Mouse (Mus musculus) embryonic facial prominence, embryonic 11.5 days (tissue): Measurements from ENCODE around the gene Clpb. TPM values are rescaled to one million over a fixed set of nuclear protein-coding genes. Genes with fewer than 3 reads are reported as not detected.

Experiments
- ATAC-seq: fragments of 200-750 bp; cut with Nextera tagmentation; replicated peaks from 2 replicates; pipeline ENCODE4 v1.8.0; 2017; ENCODE audit warnings: low read depth; ENCODE audit not compliant: insufficient number of reproducible peaks, low FRiP score, low TSS enrichment
- DNase-seq: peaks from one replicate; pipeline ENCODE4 v3.0.0-alpha.2; 2015; ENCODE audit warnings: low spot score
- H3K27ac ChIP-seq: fragments of 300-500 bp; sonication (generic); replicated peaks from 2 replicates; pipeline ENCODE4 v1.5.1; 2014; ENCODE audit warnings: mild to moderate bottlenecking, low read depth, low read length, control low read depth
- H3K27me3 ChIP-seq: fragments of 300-500 bp; sonication (generic); 2 replicates; pipeline ENCODE4 v1.6.1; 2014; ENCODE audit warnings: mild to moderate bottlenecking, low read length, moderate library complexity, mixed read lengths; ENCODE audit not compliant: control insufficient read depth, insufficient read depth
- H3K36me3 ChIP-seq: fragments of 300-500 bp; sonication (generic); replicated peaks from 2 replicates; pipeline ENCODE4 v1.6.1; 2014; ENCODE audit warnings: low read depth, mild to moderate bottlenecking, low read length, moderate library complexity, mixed read lengths; ENCODE audit not compliant: control insufficient read depth, insufficient read depth
- H3K4me1 ChIP-seq: fragments of 300-500 bp; sonication (generic); 2 replicates; pipeline ENCODE4 v1.6.1; 2014; ENCODE audit warnings: low read length, mixed read lengths; ENCODE audit not compliant: control insufficient read depth, insufficient read depth
- H3K4me2 ChIP-seq: fragments of 300-500 bp; sonication (generic); 2 replicates; pipeline ENCODE4 v1.6.1; 2014; ENCODE audit warnings: low read depth, mild to moderate bottlenecking, control low read depth, low read length, moderate library complexity
- H3K4me3 ChIP-seq: fragments of 300-500 bp; sonication (generic); 2 replicates; pipeline ENCODE4 v1.5.1; 2014; ENCODE audit warnings: low read depth, low read length, control low read depth
- H3K9ac ChIP-seq: fragments of 300-500 bp; sonication (generic); replicated peaks from 2 replicates; pipeline ENCODE4 v1.6.1; 2014; ENCODE audit warnings: mild to moderate bottlenecking, control low read depth, low read length
- H3K9me3 ChIP-seq: fragments of 300-500 bp; sonication (generic); replicated peaks from 2 replicates; pipeline ENCODE4 v1.6.1; 2016; ENCODE audit warnings: mild to moderate bottlenecking, low read length, inconsistent platforms, mixed read lengths; ENCODE audit not compliant: control insufficient read depth
- WGBS: fragments of 180-500 bp; shearing (Covaris S2); extraction: QIAGEN DNeasy Blood & Tissue Kit; methylation state at CpG from one replicate; pipeline ENCODE4 v1.1.7; 2014; 5-methylcytosine and 5-hydroxymethylcytosine counted together
- polyA plus RNA-seq: library from polyadenylated mRNA; unstranded; fragments of >200 nt; fragmentation: Nextera tagmentation; extraction: Ambion mirVana; gene quantifications from 2 replicates; pipeline ENCODE4 v1.2.1, GENCODE M21; 2014

Gene Clpb
- polyA plus RNA-seq, 1 experiment from 2014 or later, result 38.4 TPM

DNA sequence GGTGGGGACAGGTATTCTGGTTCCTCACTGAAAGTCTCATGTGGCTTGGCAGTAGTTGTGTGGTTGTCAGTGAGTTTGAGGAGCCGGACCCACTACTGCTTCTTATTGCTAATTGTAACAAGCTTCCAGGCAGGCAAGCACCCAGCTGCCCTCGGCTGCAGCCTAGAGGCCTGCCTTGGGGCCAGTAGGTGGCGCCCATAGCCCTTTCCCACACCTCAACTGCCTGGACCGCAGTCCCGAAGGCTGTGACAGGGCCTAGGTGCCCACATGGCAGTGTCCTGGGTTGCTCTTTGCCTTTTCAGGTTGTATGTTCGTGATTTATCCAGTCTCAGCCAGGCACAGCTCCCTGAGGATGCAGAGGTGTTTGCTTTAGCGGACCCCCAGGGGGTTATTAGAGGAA, 16.2 kb downstream of the Clpb start:
- Histone ChIP-seq H3K27me3 (no peaks in the 10 kb centered on the region), H3K4me1 (no peaks in the 10 kb centered on the region), H3K4me2 (no peak overlapping the region), H3K4me3 (no peak overlapping the region), H3K9ac (no peak overlapping the region), H3K36me3 (no peaks in the 10 kb centered on the region), H3K27ac (no peak overlapping the region), H3K9me3 (no peaks in the 10 kb centered on the region)
- ATAC-seq (peak; percentile 79; the same call in 1 of the 2 replicates), DNase-seq (peak; percentile 77)
- 14% methylated on average over 7 of the region's 7 CpGs for WGBS

- Histone ChIP-seq H3K4me3 (no peak overlapping the region), H3K27ac (no peak overlapping the region), H3K9me3 (no peaks in the 10 kb centered on the region), H3K27me3 (no peaks in the 10 kb centered on the region), H3K4me1 (no peaks in the 10 kb centered on the region), H3K36me3 (no peaks in the 10 kb centered on the region), H3K4me2 (no peak overlapping the region), H3K9ac (no peak overlapping the region)
- ATAC-seq (no peak), DNase-seq (no peak)
- 74% methylated on average over 3 of the region's 3 CpGs for WGBS
Measured at GRCm38 (mm10) chr7:101680961-101681360, 17.5 kb downstream of the Clpb start.

DNA sequence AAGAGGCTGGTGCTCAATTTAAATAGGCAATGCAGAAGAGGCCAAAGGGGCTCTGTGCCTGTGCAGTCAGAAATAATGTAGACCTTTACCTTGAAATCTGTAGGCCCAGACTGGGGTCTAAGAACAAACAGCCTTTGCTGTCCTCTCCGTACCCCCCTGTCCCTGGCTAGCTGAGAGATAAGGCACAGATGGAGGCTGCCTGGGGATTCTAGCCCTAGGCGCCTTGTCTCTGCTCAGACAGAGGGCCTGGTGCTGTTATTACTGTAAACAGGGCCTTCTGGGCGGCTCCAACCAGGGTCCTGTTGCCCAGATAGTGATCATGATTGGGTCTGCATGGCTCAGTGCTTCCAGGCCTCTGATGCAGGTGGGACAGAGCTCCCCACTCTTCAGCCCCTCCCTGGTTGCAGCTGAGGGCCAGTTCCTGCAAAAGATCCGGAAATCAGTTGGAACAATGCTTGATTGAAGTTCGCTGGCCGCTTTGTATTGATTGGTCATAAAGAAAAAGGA, 18.2 kb downstream of the Clpb start:
- Histone ChIP-seq H3K9me3 (no peaks in the 10 kb centered on the region), H3K9ac (no peak overlapping the region), H3K4me2 (no peak overlapping the region), H3K4me3 (no peak overlapping the region), H3K4me1 (no peaks in the 10 kb centered on the region), H3K27ac (no peak overlapping the region), H3K27me3 (no peaks in the 10 kb centered on the region), H3K36me3 (no peaks in the 10 kb centered on the region)
- ATAC-seq (no peak), DNase-seq (no peak)
- 28% methylated on average over 6 of the region's 6 CpGs for WGBS

DNA sequence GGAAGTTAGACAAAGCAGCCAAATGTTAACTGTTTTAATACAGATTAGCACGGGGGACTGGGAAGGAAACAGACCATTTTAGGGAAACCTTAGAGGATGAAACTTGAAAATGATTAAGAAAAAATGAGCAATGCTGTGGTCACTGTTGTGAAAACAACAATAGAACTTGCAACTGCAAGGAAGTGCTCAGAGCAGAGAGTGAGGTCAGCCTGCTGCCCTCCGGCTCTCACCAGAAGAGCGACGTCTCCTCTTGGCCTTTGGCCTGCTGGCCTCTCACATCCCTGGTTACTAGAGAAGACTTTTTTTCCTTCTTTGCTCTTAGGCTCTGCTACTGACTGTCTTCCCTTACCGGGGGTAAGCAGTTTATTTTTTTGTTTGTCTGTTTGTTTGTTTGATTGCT, 19.5 kb downstream of the Clpb start:
- Histone ChIP-seq H3K9me3 (no peaks in the 10 kb centered on the region), H3K4me2 (no peak overlapping the region), H3K27me3 (no peaks in the 10 kb centered on the region), H3K36me3 (no peaks in the 10 kb centered on the region), H3K4me3 (no peak overlapping the region), H3K9ac (no peak overlapping the region), H3K4me1 (no peaks in the 10 kb centered on the region), H3K27ac (no peak overlapping the region)
- DNase-seq (no peak), ATAC-seq (no peak)
- 33% methylated on average over 5 of the region's 5 CpGs for WGBS

DNA sequence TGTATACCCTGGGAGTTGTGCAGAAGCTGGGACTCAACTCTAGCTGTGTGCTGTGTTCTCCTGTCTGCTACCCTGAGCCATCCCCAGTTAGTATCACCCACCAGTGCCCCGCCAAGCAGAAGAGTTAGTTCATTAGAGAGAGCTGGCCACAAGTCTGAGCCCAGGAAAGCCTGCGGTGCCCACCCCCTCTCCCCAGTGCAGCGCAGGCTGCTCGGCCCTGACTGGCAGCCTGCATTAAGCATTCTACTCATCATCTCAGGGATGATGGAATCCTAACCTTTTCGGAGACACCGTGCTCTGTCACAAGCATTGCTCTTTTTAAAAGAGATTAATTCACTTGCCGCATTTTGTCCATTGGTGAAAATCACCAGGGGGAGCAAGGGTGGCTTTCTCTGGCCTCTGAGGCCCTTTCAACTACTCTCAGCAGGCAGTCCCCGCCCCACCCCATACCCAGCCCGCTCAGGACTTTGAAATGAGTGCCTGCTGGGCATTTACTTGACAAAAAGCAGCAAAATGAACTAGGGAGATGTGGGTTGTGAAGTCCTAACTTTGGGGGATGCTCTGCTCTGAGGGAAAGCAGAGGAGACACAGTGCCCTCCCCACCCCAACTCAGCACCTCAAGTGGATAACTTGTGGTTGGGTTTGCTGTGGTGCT, 20.7 kb downstream of the Clpb start:
- Histone ChIP-seq H3K9me3 (no peaks in the 10 kb centered on the region), H3K27ac (no peak overlapping the region), H3K4me1 (no peaks in the 10 kb centered on the region)

GRCm38 (mm10) chr7:101684671-101685070, 21.2 kb downstream of the Clpb start:
- DNase-seq, result no peak
- H3K27ac ChIP-seq, result no peak overlapping the region

More for the DNA sequence above, 20.7 kb downstream of the Clpb start:
- Histone ChIP-seq H3K9ac (no peak overlapping the region; the same call in 1 of the 2 replicates), H3K4me2 (no peak overlapping the region), H3K4me3 (no peak overlapping the region), H3K36me3 (no peaks in the 10 kb centered on the region), H3K27me3 (no peaks in the 10 kb centered on the region)
- DNase-seq, result no peak
- no peak for ATAC-seq
- WGBS, result 25% methylated on average over 9 of the region's 9 CpGs

DNA sequence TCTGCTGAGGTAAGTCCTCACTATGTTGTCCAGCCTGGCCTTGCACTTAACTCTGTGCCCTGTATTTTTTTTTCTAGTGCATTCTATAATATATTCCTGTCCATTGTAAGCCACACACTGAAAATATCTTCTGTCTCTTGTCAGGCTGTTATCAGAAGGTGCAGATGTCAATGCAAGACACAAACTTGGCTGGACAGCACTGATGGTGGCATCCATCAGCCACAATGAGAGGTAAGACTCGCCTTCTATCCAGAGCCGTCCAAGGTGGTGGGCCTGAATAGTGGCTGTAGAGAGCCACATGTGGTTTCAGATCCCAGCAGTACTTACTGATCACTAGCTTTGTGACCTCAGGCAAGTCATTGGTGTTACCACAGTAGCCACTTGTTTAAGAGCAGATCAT, 23.7 kb downstream of the Clpb start:
- no peaks in the 10 kb centered on the region for H3K9me3 ChIP-seq
- H3K4me2 ChIP-seq, result no peak overlapping the region
- no peaks in the 10 kb centered on the region for H3K27me3 ChIP-seq
- H3K36me3 ChIP-seq, result no peaks in the 10 kb centered on the region
- H3K27ac ChIP-seq, result no peak overlapping the region
- no peak overlapping the region for H3K4me3 ChIP-seq
- no peak overlapping the region for H3K9ac ChIP-seq
- DNase-seq (no peak), ATAC-seq (no peak)
- no peaks in the 10 kb centered on the region for H3K4me1 ChIP-seq
- WGBS, result 83% methylated on average over 2 of the region's 2 CpGs

More at GRCm38 (mm10) chr7:101684671-101685070, 21.2 kb downstream of the Clpb start:
- H3K9ac ChIP-seq, result no peak overlapping the region
- no peak for ATAC-seq
- H3K9me3 ChIP-seq, result no peaks in the 10 kb centered on the region
- H3K36me3 ChIP-seq, result no peaks in the 10 kb centered on the region
- no peaks in the 10 kb centered on the region for H3K27me3 ChIP-seq
- H3K4me3 ChIP-seq, result no peak overlapping the region
- WGBS, result 28% methylated on average over 3 of the region's 3 CpGs
- H3K4me2 ChIP-seq, result no peak overlapping the region
- no peaks in the 10 kb centered on the region for H3K4me1 ChIP-seq

- DNase-seq (no peak), ATAC-seq (no peak)
- H3K9ac ChIP-seq, result no peak overlapping the region
- no peaks in the 10 kb centered on the region for H3K4me1 ChIP-seq
- no peaks in the 10 kb centered on the region for H3K27me3 ChIP-seq
- H3K27ac ChIP-seq, result no peak overlapping the region
- 51% methylated on average over 2 of the region's 2 CpGs for WGBS
- H3K4me2 ChIP-seq, result no peak overlapping the region
- no peaks in the 10 kb centered on the region for H3K36me3 ChIP-seq
- H3K9me3 ChIP-seq, result no peaks in the 10 kb centered on the region
- H3K4me3 ChIP-seq, result no peak overlapping the region
Measured at GRCm38 (mm10) chr7:101690471-101690870, 27.0 kb downstream of the Clpb start.
